Mouse (Mus musculus) c-Kit-positive CD71-positive TER-119-positive erythroid progenitor cells, embryonic 14.5 days (primary cell): Measurements from ENCODE around the gene Ttll5.

Experiments used
- DNase-seq: peaks from one replicate; pipeline ENCODE4 v3.0.0-alpha.2; 2013; ENCODE audit warnings: low spot score

Ttll5 gene

GRCm38 (mm10) chr12:85824438-85825264 is at the start of gene Ttll5, which contains the start of gene Erg28:
Gene Ttll5 (plus strand): TSS chr12:85824659.
Gene Erg28 (minus strand): TSS chr12:85824550.
- peak; percentile 96 for DNase-seq

GRCm38 (mm10) chr12:85778962-85779361 is 45.5 kb upstream of the Ttll5 start:
- no peak for DNase-seq

- DNase-seq: no peak
Observed at GRCm38 (mm10) chr12:85779707-85780106, 44.8 kb upstream of the Ttll5 start.

- DNase-seq: no peak
Observed at GRCm38 (mm10) chr12:85781606-85782005, 42.9 kb upstream of the Ttll5 start.

- no peak for DNase-seq
Observed at GRCm38 (mm10) chr12:85784916-85785815, 39.3 kb upstream of the Ttll5 start.

GRCm38 (mm10) chr12:85792158-85792557 is 32.3 kb upstream of the Ttll5 start:
- DNase-seq: no peak

GRCm38 (mm10) chr12:85792821-85793346 is 31.6 kb upstream of the Ttll5 start:
- no peak for DNase-seq

GRCm38 (mm10) chr12:85794094-85794493 is 30.4 kb upstream of the Ttll5 start:
- no peak for DNase-seq

GRCm38 (mm10) chr12:85795551-85795950 is 28.9 kb upstream of the Ttll5 start:
- DNase-seq: no peak

- DNase-seq: no peak
Observed at GRCm38 (mm10) chr12:85800031-85800430, 24.4 kb upstream of the Ttll5 start.

GRCm38 (mm10) chr12:85809726-85810125 is 14.7 kb upstream of the Ttll5 start:
- no peak for DNase-seq

- DNase-seq: no peak
Observed at GRCm38 (mm10) chr12:85810959-85811358, 13.5 kb upstream of the Ttll5 start.

- DNase-seq: no peak
Observed at GRCm38 (mm10) chr12:85811676-85812075, 12.8 kb upstream of the Ttll5 start.

- no peak for DNase-seq
Observed at GRCm38 (mm10) chr12:85813599-85813998, 10.9 kb upstream of the Ttll5 start.

GRCm38 (mm10) chr12:85822051-85822450 is 2.4 kb upstream of the Ttll5 start:
- DNase-seq: no peak

GRCm38 (mm10) chr12:85825361-85825760 is 902 bp downstream of the Ttll5 start:
- peak; percentile 15 for DNase-seq

- DNase-seq: no peak
Observed at GRCm38 (mm10) chr12:85825822-85826221, 1.4 kb downstream of the Ttll5 start.

GRCm38 (mm10) chr12:85828856-85829255 is 4.4 kb downstream of the Ttll5 start:
- no peak for DNase-seq

- DNase-seq: no peak
Observed at GRCm38 (mm10) chr12:85829866-85830265, 5.4 kb downstream of the Ttll5 start.

GRCm38 (mm10) chr12:85830691-85831090 is 6.2 kb downstream of the Ttll5 start:
- no peak for DNase-seq

- no peak for DNase-seq
Observed at GRCm38 (mm10) chr12:85834543-85834942, 10.1 kb downstream of the Ttll5 start.

- DNase-seq: no peak
Observed at GRCm38 (mm10) chr12:85837765-85838164, 13.3 kb downstream of the Ttll5 start.
